Mouse (Mus musculus) lung, postnatal 0 days (tissue): ENCODE measurements around the gene Pmp22. TPM values are rescaled to one million over a fixed set of nuclear protein-coding genes. Genes with fewer than 3 reads are reported as not detected.

Experiments
- ATAC-seq: fragments of 200-750 bp; cut with Nextera tagmentation; 2 replicates; pipeline ENCODE4 v1.8.0; 2017; ENCODE audit warnings: moderate library complexity
- DNase-seq: peaks from one replicate; pipeline ENCODE4 v3.0.0-alpha.2; 2016; ENCODE audit warnings: low spot score
- H3K27ac ChIP-seq: fragments of 300-500 bp; sonication (generic); 2 replicates; pipeline ENCODE4 v1.5.1; 2014; ENCODE audit warnings: antibody characterized with exemption, mild to moderate bottlenecking, low read length, mixed read lengths
- H3K27me3 ChIP-seq: fragments of 300-500 bp; sonication (generic); replicated peaks from 2 replicates; pipeline ENCODE4 v1.6.1; 2014; ENCODE audit warnings: low read length, mixed read lengths; ENCODE audit not compliant: insufficient read depth
- H3K36me3 ChIP-seq: fragments of 300-500 bp; sonication (generic); 2 replicates; pipeline ENCODE4 v1.6.1; 2014; ENCODE audit warnings: low read length, mixed read lengths; ENCODE audit not compliant: insufficient read depth
- H3K4me1 ChIP-seq: fragments of 300-500 bp; sonication (generic); 2 replicates; pipeline ENCODE4 v1.6.1; 2014; ENCODE audit warnings: antibody characterized with exemption, low read depth, low read length, mixed read lengths; ENCODE audit not compliant: insufficient read depth
- H3K4me2 ChIP-seq: fragments of 300-500 bp; sonication (generic); replicated peaks from 2 replicates; pipeline ENCODE4 v1.6.1; 2014; ENCODE audit warnings: low read depth, mild to moderate bottlenecking, low read length, moderate library complexity, mixed read lengths
- H3K4me3 ChIP-seq: fragments of 300-500 bp; sonication (generic); 2 replicates; pipeline ENCODE4 v1.5.1; 2014; ENCODE audit warnings: low read depth, low read length
- H3K9ac ChIP-seq: fragments of 300-500 bp; sonication (generic); replicated peaks from 2 replicates; pipeline ENCODE4 v1.6.1; 2014; ENCODE audit warnings: low read depth, mild to moderate bottlenecking
- H3K9me3 ChIP-seq: fragments of 300-500 bp; sonication (generic); 2 replicates; pipeline ENCODE4 v1.6.1; 2016; ENCODE audit warnings: low read length, mixed read lengths
- CTCF ChIP-seq: IDR thresholded peaks from 2 replicates; pipeline ENCODE4 v1.5.1; 2016; ENCODE audit warnings: antibody characterized with exemption, mild to moderate bottlenecking
- EP300 ChIP-seq: IDR thresholded peaks from 2 replicates; pipeline ENCODE4 v1.6.1; 2016; ENCODE audit warnings: antibody characterized with exemption, mild to moderate bottlenecking, control low read depth
- WGBS: fragments of 180-500 bp; shearing (Covaris S2); extraction: QIAGEN DNeasy Blood & Tissue Kit; methylation state at CpG from one replicate; pipeline ENCODE4 v1.1.7; 2014; 5-methylcytosine and 5-hydroxymethylcytosine counted together
- polyA plus RNA-seq: library from polyadenylated mRNA; unstranded; fragments of >200 nt; fragmentation: Nextera tagmentation; extraction: Ambion mirVana; gene quantifications from 2 replicates; pipeline ENCODE4 v1.2.1, GENCODE M21; 2015

Pmp22 gene
- polyA plus RNA-seq, 1 experiment from 2014 or later: 539 TPM

DNA sequence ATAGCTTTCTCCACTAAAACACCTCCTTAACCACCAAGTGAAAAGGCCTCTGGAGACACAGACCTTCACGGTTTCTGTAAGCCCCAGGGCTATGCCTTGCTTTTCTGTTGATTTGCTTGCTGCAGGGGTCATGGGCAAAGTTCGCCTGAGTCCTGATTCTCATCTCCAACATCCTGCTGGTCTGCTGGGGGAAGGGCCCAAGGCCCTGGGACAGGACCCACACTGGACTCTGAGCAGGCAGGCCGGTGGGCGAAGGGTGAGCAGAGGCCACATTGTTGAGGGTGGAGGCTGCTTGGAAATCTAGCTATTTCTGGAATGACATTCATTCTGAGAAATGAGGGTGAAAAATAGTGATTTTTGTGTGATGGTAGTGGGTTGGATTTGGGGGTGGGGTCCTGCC, 14.0 kb downstream of the Pmp22 start:
- TF ChIP-seq CTCF (no peak), EP300 (no peak)
- no peak for DNase-seq

DNA sequence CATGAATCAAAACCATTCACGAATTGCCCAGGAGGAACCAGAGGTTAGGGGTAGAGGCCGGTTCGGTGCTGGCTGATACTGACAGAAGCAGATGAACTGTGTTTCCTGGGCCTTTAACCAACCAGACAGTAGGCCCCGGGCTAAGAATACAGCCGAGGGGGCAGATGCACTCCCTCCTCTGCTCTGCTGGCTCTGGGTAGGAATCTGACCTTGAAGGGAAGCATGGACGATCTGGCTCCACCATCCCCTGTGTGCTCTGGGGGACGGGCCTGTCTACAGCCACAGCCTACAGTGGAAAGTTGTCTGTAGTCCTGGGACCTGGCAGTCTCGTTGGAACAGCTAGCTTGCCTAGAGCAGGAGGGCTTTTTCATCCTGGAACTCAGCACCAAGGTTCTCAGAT, 14.7 kb downstream of the Pmp22 start:
- Histone ChIP-seq H3K4me2 (no peak overlapping the region), H3K4me3 (no peak overlapping the region), H3K4me1 (no peaks in the 10 kb centered on the region; the same call in none of the 2 replicates), H3K36me3 (peaks cover 36% of the 10 kb centered on the region), H3K9me3 (no peaks in the 10 kb centered on the region), H3K27me3 (no peaks in the 10 kb centered on the region), H3K27ac (no peak overlapping the region), H3K9ac (no peak overlapping the region)
- WGBS: 72% methylated on average over 8 of the region's 8 CpGs
- ATAC-seq: no peak
- DNase-seq: no peak
- no peak for TF ChIP-seq EP300
- no peak for TF ChIP-seq CTCF

More for the DNA sequence above, 14.0 kb downstream of the Pmp22 start:
- no peak overlapping the region for H3K27ac ChIP-seq
- ATAC-seq: no peak
- no peaks in the 10 kb centered on the region for H3K27me3 ChIP-seq
- no peak overlapping the region for H3K4me2 ChIP-seq
- no peaks in the 10 kb centered on the region; the same call in none of the 2 replicates for H3K4me1 ChIP-seq
- H3K9me3 ChIP-seq: no peaks in the 10 kb centered on the region
- no peak overlapping the region for H3K4me3 ChIP-seq
- WGBS: 62% methylated on average over 4 of the region's 4 CpGs
- peaks cover 41% of the 10 kb centered on the region for H3K36me3 ChIP-seq
- H3K9ac ChIP-seq: no peak overlapping the region

DNA sequence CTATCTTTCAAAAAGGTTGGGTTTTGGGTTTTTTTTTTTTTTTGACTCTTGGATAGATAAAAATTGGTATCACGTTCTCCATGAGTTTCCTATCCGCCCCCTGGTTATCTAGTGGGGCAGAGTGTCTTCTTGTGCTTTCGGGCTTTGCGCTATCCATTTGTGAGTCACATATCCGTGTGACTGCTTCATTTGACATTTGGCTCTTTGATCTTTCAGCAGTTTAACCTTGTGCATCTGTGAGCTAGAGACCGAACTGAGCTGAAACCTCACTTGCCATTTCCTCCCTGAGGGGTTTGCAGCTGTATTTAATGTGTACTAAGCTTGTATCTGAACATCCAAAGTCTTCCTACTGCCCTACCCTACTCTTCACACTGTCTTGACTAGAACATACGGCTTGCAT, 17.8 kb downstream of the Pmp22 start:
- H3K4me1 ChIP-seq: no peaks in the 10 kb centered on the region; the same call in none of the 2 replicates
- no peak overlapping the region for H3K4me2 ChIP-seq
- DNase-seq (no peak), ATAC-seq (no peak)
- 59% methylated on average over 7 of the region's 7 CpGs for WGBS
- H3K36me3 ChIP-seq: peaks cover 17% of the 10 kb centered on the region; the same call in 1 of the 2 replicates
- H3K9me3 ChIP-seq: no peaks in the 10 kb centered on the region
- H3K4me3 ChIP-seq: no peak overlapping the region
- no peaks in the 10 kb centered on the region for H3K27me3 ChIP-seq
- TF ChIP-seq EP300 (no peak), CTCF (no peak)
- H3K27ac ChIP-seq: no peak overlapping the region
- H3K9ac ChIP-seq: no peak overlapping the region

DNA sequence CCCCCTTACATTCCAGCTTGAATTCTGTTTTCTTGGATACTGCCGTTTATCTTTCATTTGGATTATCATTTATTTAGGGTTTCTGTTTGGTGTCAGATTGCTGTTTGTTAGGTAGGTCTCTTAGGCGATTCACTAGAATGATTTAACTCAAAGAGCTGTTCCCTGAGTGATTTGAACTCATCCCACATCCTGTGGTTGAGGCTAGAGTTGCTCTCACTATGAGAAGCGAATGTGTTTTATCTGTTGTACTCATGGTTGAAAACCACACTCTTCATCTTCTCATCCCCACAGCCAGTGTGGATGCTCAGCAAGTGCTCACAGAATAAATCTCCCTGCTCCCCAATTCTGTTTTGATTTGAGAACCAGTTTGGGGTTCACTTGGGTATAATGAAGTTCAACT, 19.5 kb downstream of the Pmp22 start:
- 76% methylated on average over 3 of the region's 3 CpGs for WGBS
- Histone ChIP-seq H3K27me3 (no peaks in the 10 kb centered on the region), H3K9ac (no peak overlapping the region), H3K9me3 (no peaks in the 10 kb centered on the region), H3K4me2 (no peak overlapping the region), H3K4me3 (no peak overlapping the region), H3K4me1 (no peaks in the 10 kb centered on the region; the same call in 1 of the 2 replicates), H3K36me3 (peaks cover 19% of the 10 kb centered on the region; the same call in 1 of the 2 replicates), H3K27ac (no peak overlapping the region)
- TF ChIP-seq CTCF: no peak
- no peak for TF ChIP-seq EP300
- DNase-seq (no peak), ATAC-seq (no peak)

DNA sequence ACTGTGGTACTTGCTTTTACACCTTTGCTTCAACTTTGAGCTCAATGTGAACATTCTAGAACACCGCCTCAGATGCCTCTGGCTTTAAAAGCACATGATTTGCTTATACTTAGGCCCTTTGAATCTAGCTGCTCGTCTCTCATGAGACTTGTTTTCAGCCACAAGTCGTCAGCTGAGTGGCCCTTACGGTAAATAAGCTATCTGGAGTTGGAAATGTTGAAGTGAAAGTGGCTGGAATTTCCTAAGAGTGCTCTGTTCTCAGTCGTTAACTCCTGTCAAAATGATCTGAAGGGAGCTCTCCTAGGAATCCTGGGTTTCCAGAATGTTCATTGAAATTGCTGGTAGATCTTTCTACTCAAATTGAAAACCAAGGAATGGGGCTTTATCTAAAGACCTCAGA, 23.1 kb downstream of the Pmp22 start:
- peak; percentile 48 for DNase-seq
- Histone ChIP-seq H3K27ac (no peak overlapping the region), H3K27me3 (no peaks in the 10 kb centered on the region), H3K36me3 (peaks cover 32% of the 10 kb centered on the region), H3K4me1 (no peaks in the 10 kb centered on the region), H3K9ac (no peak overlapping the region), H3K4me3 (no peak overlapping the region), H3K4me2 (no peak overlapping the region), H3K9me3 (no peaks in the 10 kb centered on the region)
- 46% methylated on average over 5 of the region's 5 CpGs for WGBS
- TF ChIP-seq CTCF (no peak), EP300 (peak; percentile 61)
- no peak for ATAC-seq

DNA sequence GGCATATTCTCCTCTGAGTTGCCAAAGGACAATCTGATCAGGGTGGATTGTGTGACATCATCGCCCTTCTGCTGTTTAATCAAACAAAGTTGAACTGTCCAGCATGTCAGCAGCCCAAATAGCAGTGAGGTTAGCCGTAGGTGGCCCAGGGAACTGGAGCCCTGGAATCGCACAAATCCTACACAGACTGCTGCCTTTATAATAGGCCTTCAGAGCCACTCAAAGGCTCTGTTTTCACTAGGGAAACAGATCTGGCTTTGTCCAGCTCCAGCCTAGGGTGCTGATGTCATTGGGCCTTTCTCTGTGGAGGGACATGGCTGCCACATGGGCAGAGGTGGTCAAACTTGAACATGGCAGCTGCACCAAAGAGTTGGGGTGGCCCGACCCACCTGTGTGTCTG, 28.3 kb downstream of the Pmp22 start:
- Histone ChIP-seq H3K4me3 (no peak overlapping the region), H3K9ac (no peak overlapping the region), H3K36me3 (peaks cover 34% of the 10 kb centered on the region), H3K4me2 (no peak overlapping the region), H3K9me3 (no peaks in the 10 kb centered on the region), H3K27ac (no peak overlapping the region), H3K4me1 (no peaks in the 10 kb centered on the region), H3K27me3 (no peaks in the 10 kb centered on the region)
- ATAC-seq (no peak), DNase-seq (no peak)
- TF ChIP-seq EP300: no peak
- no peak for TF ChIP-seq CTCF
- 71% methylated on average over 4 of the region's 4 CpGs for WGBS

DNA sequence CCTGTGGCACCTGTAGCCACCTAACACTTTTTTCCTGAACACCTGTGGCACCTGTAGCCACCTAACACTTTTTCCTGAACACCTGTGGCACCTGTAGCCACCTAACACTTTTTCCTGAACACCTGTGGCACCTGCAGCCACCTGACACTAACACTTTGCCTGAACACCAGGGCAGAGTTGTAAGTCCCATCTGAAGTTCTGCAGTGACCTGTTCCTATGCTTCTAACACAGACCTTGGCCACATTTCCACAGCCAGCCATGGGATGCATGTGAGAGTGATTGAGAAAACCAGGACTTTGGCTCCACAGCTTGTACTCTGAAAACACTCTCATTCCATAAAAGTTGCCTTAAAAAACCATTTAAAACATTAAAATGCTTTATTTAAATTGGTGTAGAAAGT, 32.1 kb downstream of the Pmp22 start:
- DNase-seq: no peak
- no peak for ATAC-seq
- no peak for TF ChIP-seq CTCF
- no peak for TF ChIP-seq EP300

More for the DNA sequence above, 32.1 kb downstream of the Pmp22 start:
- H3K4me2 ChIP-seq: no peak overlapping the region
- H3K9me3 ChIP-seq: no peaks in the 10 kb centered on the region
- H3K36me3 ChIP-seq: peaks cover 8% of the 10 kb centered on the region
- H3K27ac ChIP-seq: no peak overlapping the region
- H3K4me1 ChIP-seq: no peaks in the 10 kb centered on the region; the same call in 1 of the 2 replicates
- H3K27me3 ChIP-seq: no peaks in the 10 kb centered on the region
- no peak overlapping the region for H3K9ac ChIP-seq
- no peak overlapping the region for H3K4me3 ChIP-seq
